Mouse (Mus musculus): ENCODE measurements around the gene Otud1.

Otud1 gene

DNA sequence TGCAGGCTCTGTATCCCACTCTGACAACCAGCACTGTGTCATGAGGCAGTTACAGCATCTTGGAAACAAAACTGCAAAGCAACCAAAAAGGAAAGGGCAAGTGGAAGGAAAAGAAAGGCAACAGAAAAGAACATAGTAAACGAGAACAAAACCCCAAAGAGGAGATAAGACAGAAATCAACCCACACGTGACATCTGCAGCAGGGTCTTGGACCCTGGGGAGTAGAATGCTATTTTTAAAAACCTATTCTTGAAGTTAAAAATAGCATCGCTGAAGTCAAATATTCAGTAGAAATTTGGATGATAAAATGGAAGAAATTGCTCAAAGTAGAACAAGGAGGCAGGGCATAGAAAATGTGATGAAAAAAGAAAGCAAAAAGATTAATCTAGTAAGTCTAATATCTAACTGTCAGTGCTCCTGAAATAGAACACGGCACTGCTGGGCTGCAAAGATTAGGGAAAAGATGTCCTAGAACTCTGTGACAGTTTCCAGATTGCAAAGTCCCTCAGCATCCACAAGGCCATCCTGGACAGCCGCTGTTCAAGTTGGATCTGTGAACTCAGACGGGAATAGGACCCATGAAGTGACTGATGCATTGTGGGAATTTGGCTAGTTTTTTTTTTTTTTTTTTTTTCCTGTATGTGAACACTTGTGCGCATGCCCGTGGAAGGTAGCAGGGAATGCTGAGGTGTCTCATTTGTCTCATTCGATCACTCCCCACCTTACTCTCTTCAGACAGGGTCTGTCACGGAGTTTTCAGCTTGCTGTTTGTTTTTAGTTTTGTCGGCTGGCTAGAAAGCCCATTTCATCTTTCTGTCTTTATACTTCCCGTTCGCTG lies 13.5 kb downstream of the Otud1 start:
- DNase-seq (ENCODE audit: low spot score in 2 of 2), result no peak

DNA sequence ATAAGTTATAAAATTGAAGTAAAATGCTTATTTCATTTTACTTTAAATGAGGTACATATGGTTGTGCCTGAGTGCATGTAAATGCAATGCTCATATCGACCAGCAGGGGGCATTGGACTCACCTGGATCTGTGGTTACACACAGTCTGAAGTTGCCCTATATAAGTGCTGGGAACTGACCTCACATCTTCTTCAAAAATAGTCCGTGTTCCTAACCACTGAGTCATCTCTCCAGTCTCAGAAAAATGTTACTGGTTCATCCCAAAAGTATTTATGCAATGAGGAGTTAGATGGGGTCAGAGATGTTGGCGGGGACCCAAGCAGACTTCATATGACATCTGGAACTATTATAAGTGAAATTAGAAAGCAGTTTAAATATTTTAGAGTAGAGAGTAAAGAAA lies 25.4 kb downstream of the Otud1 start:
- DNase-seq (ENCODE audit: low spot score in 2 of 2), result no peak

- DNase-seq (ENCODE audit: low spot score in 2 of 2), result no peak
Observed at GRCm38 (mm10) chr2:19685489-19686147, 28.1 kb downstream of the Otud1 start.

- no peak for DNase-seq (ENCODE audit: low spot score in 2 of 2)
Observed at GRCm38 (mm10) chr2:19690094-19690493, 32.5 kb downstream of the Otud1 start.

GRCm38 (mm10) chr2:19699573-19700295 lies 42.2 kb downstream of the Otud1 start:
- no peak for DNase-seq (ENCODE audit: low spot score in 2 of 2)

DNA sequence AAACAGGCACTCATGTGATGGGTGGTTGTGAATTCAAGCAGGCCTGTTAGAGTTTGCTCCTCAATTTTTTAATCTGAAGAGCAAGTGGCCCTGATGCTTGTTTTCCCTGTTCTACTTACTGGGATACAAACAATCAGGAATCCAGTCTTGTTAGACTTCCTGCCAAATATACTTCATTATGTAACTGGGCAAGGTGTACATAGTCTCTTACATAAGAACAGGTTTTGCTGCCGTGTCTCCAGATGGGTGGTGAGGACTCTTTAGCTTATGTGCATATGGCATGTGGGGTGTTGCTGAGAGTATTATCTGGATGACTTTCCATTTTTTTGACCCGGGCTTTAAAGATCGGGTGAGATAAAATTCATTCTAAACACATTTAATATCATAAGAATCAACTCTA lies 43.8 kb downstream of the Otud1 start:
- DNase-seq (ENCODE audit: low spot score in 2 of 2), result no peak

GRCm38 (mm10) chr2:19703020-19703613 lies 45.6 kb downstream of the Otud1 start:
- DNase-seq (ENCODE audit: low spot score in 2 of 2), result no peak

DNA sequence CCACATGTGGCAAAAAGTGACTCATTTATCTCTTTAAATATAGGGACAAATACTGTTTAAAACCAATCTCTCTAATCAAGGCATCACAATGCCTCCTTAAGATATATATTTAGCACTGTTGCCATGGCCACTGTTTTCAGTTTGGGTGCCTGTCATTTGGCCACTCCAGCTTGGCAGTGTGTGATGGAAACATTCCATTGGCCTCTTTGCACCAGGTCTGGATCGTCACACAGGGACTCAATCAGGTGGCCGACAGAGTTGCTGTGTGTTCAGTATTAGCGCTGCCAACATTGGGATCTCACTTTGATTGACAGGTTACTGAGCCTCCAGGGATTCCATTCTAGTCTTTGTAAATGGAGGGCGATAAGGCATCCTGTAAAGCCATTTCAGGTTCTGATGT lies 46.1 kb downstream of the Otud1 start:
- DNase-seq (ENCODE audit: low spot score in 2 of 2), result peak in 1 of 2 experiments; percentile 37

DNA sequence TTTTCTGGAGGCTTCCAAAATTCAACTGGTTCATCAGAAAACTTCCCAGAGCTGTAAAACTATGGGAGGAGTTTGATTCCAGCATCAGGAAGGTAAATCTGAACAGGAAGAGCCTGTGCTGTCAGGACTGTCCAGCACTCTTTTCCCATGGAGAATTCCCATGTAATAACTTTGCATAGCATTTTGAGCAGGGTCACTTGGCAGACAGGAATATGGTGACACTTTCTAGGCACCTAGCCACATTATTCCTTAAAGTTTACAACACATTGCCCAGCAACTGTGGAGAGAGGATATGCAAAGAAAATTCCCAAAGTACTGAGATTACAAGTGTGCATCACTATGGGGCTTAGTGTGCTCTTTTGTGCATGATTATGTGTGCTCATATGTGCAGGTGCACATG lies 46.7 kb downstream of the Otud1 start:
- no peak for DNase-seq (ENCODE audit: low spot score in 2 of 2)

DNA sequence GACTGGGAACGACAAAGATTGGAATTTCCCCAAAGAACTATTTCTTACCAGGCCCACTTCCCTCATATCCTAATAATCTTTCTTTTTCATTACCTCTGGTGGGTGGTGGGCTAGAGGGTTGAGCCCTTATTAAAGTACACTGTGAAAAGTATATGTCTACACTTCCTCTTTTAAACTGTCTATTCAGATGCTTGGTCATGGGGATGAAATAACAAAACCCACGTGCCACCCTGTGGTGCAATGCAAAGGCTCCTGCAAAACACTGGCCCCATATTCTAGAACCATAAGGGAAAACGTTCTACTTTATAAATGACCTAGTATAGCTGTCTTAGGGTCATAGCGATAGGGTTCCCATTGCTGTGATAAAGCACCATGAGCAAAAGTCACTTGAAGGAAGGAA lies 49.3 kb downstream of the Otud1 start:
- no peak for DNase-seq (ENCODE audit: low spot score in 2 of 2)

Data from right cerebral cortex, postnatal 10 days (tissue).